Mouse (Mus musculus) stomach, embryonic 14.5 days (tissue): ENCODE results near the gene Man1a2. TPM values are rescaled to one million over a fixed set of nuclear protein-coding genes. Genes with fewer than 3 reads are reported as not detected.

Source experiments
- ATAC-seq: fragments of 200-750 bp; cut with Nextera tagmentation; 2 replicates; pipeline ENCODE4 v1.8.0; 2017; ENCODE audit warnings: low read depth, moderate TSS enrichment; ENCODE audit not compliant: insufficient number of reproducible peaks, insufficient read depth, low FRiP score
- H3K27ac ChIP-seq: fragments of 300-500 bp; sonication (generic); 2 replicates; pipeline ENCODE4 v1.5.1; 2014; ENCODE audit warnings: mild to moderate bottlenecking, low read length, moderate library complexity, mixed read lengths
- H3K27me3 ChIP-seq: fragments of 300-500 bp; sonication (generic); 2 replicates; pipeline ENCODE4 v1.6.1; 2014; ENCODE audit warnings: low read length, control low read depth, mixed read lengths; ENCODE audit not compliant: control insufficient read depth, insufficient read depth
- H3K36me3 ChIP-seq: fragments of 300-500 bp; sonication (generic); 2 replicates; pipeline ENCODE4 v1.6.1; 2014; ENCODE audit warnings: mild to moderate bottlenecking, control low read depth, low read length, moderate library complexity, mixed read lengths; ENCODE audit not compliant: control insufficient read depth, insufficient read depth
- H3K4me1 ChIP-seq: fragments of 300-500 bp; sonication (generic); 2 replicates; pipeline ENCODE4 v1.6.1; 2014; ENCODE audit warnings: low read length, control low read depth, mixed read lengths; ENCODE audit not compliant: control insufficient read depth, insufficient read depth
- H3K4me2 ChIP-seq: fragments of 300-500 bp; sonication (generic); replicated peaks from 2 replicates; pipeline ENCODE4 v1.6.1; 2014; ENCODE audit warnings: low read depth, low read length, control low read depth
- H3K4me3 ChIP-seq: fragments of 300-500 bp; sonication (generic); 2 replicates; pipeline ENCODE4 v1.5.1; 2014; ENCODE audit warnings: low read depth, low read length, control low read depth
- H3K9ac ChIP-seq: fragments of 300-500 bp; sonication (generic); replicated peaks from 2 replicates; pipeline ENCODE4 v1.6.1; 2014; ENCODE audit warnings: low read depth, mild to moderate bottlenecking, control low read depth, low read length, moderate library complexity, mixed read lengths
- H3K9me3 ChIP-seq: fragments of 300-500 bp; sonication (generic); 2 replicates; pipeline ENCODE4 v1.6.1; 2016; ENCODE audit warnings: low read depth, low read length, control low read depth; ENCODE audit not compliant: control insufficient read depth
- WGBS: fragments of 180-500 bp; shearing (Covaris S2); extraction: QIAGEN DNeasy Blood & Tissue Kit; methylation state at CpG from one replicate; pipeline ENCODE4 v1.1.7; 2014; 5-methylcytosine and 5-hydroxymethylcytosine counted together
- polyA plus RNA-seq: library from polyadenylated mRNA; unstranded; fragments of >200 nt; fragmentation: Nextera tagmentation; extraction: Ambion mirVana; gene quantifications from 2 replicates; pipeline ENCODE4 v1.2.1, GENCODE M21; 2014

The Man1a2 gene
- polyA plus RNA-seq, 1 experiment from 2014 or later, result 77.2 TPM

DNA sequence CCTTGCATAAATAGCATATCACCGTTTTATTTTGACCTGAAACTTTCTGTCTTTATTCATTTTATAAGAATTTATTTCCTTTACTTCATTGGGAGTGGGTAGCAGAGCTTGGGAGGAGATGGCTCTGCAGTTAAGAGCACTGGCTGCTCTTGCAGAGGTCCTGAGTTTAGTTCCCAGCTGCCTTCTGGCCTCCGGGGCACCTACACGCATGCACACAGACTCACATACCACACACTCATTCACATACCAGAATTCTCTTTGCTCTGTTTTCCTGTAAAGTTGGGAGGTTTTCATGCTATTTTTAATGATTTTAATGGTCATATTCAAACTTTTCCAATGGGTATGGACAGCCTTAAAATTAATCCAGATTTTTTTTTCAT is 137.4 kb downstream of the Man1a2 start:
- no peaks in the 10 kb centered on the region for H3K9me3 ChIP-seq
- H3K4me1 ChIP-seq, result no peaks in the 10 kb centered on the region
- H3K4me2 ChIP-seq, result no peak overlapping the region
- no peaks in the 10 kb centered on the region for H3K27me3 ChIP-seq
- H3K4me3 ChIP-seq, result no peak overlapping the region
- ATAC-seq, result no peak
- no peaks in the 10 kb centered on the region for H3K36me3 ChIP-seq
- 68% methylated on average over 3 of the region's 3 CpGs for WGBS
- H3K9ac ChIP-seq, result no peak overlapping the region
- H3K27ac ChIP-seq, result no peak overlapping the region

GRCm38 (mm10) chr3:100547162-100547912 is 138.0 kb downstream of the Man1a2 start:
- no peaks in the 10 kb centered on the region for H3K4me1 ChIP-seq
- H3K27ac ChIP-seq, result no peak overlapping the region
- H3K4me3 ChIP-seq, result no peak overlapping the region
- H3K4me2 ChIP-seq, result no peak overlapping the region
- 79% methylated on average over 10 of the region's 10 CpGs for WGBS
- H3K27me3 ChIP-seq, result no peaks in the 10 kb centered on the region
- peak; percentile 71 for ATAC-seq
- no peaks in the 10 kb centered on the region for H3K36me3 ChIP-seq
- no peak overlapping the region for H3K9ac ChIP-seq
- H3K9me3 ChIP-seq, result no peaks in the 10 kb centered on the region

DNA sequence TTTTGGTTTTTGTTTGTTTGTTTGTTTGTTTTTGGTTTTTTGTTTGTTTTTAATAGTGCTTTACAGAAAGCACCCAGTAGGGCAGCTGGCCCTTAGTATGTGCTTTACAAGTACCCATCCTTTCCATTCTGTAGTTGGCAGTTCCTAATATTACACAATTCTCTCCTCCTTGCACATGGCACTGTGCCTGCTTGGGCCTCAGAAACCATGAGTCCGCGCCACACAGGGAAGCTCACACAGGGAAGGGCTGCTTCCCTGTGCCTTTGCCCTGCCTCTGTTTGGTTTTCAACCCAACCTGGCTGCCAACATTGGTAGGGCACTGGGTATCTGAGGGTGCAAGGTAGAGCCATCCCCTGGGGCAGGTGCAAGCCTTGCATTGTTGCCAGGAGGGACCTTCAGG is 148.6 kb downstream of the Man1a2 start:
- 98% methylated on average over 2 of the region's 2 CpGs for WGBS
- ATAC-seq, result no peak

DNA sequence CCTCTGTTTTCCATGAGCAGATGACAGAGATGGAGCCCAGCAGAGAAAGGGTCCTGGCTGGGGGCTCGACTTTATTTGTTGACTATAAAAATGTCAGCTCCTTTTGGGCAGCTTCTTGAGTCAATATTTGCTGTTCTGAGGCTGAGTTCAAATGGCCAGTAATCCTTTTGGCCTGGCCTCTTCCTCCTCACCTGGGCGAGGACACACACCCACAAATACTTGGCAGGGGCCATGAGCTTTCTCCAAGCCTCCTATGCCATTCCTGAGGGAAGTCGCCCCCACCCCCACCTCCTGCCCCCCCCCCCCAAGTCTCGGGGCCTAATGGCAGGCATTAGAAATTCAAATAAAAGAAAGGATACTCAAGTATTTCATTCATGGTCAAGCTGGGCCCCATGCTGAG is 149.4 kb downstream of the Man1a2 start:
- H3K9me3 ChIP-seq, result no peaks in the 10 kb centered on the region
- H3K36me3 ChIP-seq, result no peaks in the 10 kb centered on the region
- no peak for ATAC-seq
- H3K27ac ChIP-seq, result no peak overlapping the region
- H3K4me3 ChIP-seq, result no peak overlapping the region
- H3K4me1 ChIP-seq, result peaks cover 4% of the 10 kb centered on the region; the same call in 1 of the 2 replicates
- H3K9ac ChIP-seq, result no peak overlapping the region
- no peaks in the 10 kb centered on the region for H3K27me3 ChIP-seq
- H3K4me2 ChIP-seq, result no peak overlapping the region
- 57% methylated on average over 4 of the region's 4 CpGs for WGBS

More for the DNA sequence above, 148.6 kb downstream of the Man1a2 start:
- Histone ChIP-seq H3K4me2 (no peak overlapping the region), H3K9ac (no peak overlapping the region), H3K27ac (no peak overlapping the region), H3K36me3 (no peaks in the 10 kb centered on the region), H3K9me3 (no peaks in the 10 kb centered on the region), H3K4me1 (peaks cover 4% of the 10 kb centered on the region; the same call in 1 of the 2 replicates), H3K4me3 (no peak overlapping the region), H3K27me3 (no peaks in the 10 kb centered on the region)

GRCm38 (mm10) chr3:100535298-100535697 is 150.0 kb downstream of the Man1a2 start:
- ATAC-seq, result 0 out of 2 replicates have a peak, but pooled peaks have one; percentile 36

DNA sequence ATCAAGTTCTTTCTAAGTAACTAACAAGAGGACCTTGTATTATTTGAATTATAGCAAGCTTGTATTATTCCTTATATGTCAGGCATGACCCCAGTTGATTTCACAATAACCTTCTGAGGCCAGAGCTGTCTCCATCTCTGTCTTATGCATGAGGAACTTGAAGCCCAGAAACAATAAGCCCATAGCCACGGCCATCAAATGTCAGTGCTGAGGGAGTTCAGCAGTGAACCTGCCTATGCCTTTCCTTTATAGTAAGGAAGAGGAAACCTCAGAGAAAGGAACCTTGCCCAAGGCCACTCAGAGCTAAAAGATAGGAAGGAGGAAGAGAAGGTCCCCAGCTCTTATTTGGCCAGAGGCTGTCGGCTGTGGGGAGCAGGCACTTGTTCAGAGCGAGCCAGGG is 150.9 kb downstream of the Man1a2 start:
- 88% methylated on average over 3 of the region's 3 CpGs for WGBS
- Histone ChIP-seq H3K27me3 (no peaks in the 10 kb centered on the region), H3K4me2 (no peak overlapping the region), H3K9ac (no peak overlapping the region), H3K9me3 (no peaks in the 10 kb centered on the region), H3K4me3 (no peak overlapping the region), H3K27ac (no peak overlapping the region), H3K4me1 (peaks cover 4% of the 10 kb centered on the region; the same call in 1 of the 2 replicates), H3K36me3 (no peaks in the 10 kb centered on the region)
- no peak for ATAC-seq

More at GRCm38 (mm10) chr3:100535298-100535697, 150.0 kb downstream of the Man1a2 start:
- no peaks in the 10 kb centered on the region for H3K9me3 ChIP-seq
- 43% methylated on average over 3 of the region's 3 CpGs for WGBS
- H3K4me2 ChIP-seq, result no peak overlapping the region
- peaks cover 4% of the 10 kb centered on the region; the same call in 1 of the 2 replicates for H3K4me1 ChIP-seq
- H3K27me3 ChIP-seq, result no peaks in the 10 kb centered on the region
- no peaks in the 10 kb centered on the region for H3K36me3 ChIP-seq
- H3K9ac ChIP-seq, result no peak overlapping the region
- H3K27ac ChIP-seq, result no peak overlapping the region
- H3K4me3 ChIP-seq, result no peak overlapping the region

- H3K36me3 ChIP-seq, result no peaks in the 10 kb centered on the region
- H3K27ac ChIP-seq, result no peak overlapping the region
- no peak overlapping the region for H3K4me3 ChIP-seq
- no peak overlapping the region for H3K4me2 ChIP-seq
- H3K9ac ChIP-seq, result no peak overlapping the region
- H3K4me1 ChIP-seq, result peaks cover 4% of the 10 kb centered on the region; the same call in 1 of the 2 replicates
- ATAC-seq, result peak; percentile 44; the same call in 1 of the 2 replicates
- no peaks in the 10 kb centered on the region for H3K27me3 ChIP-seq
- H3K9me3 ChIP-seq, result no peaks in the 10 kb centered on the region
Observed at GRCm38 (mm10) chr3:100533429-100533828, 151.9 kb downstream of the Man1a2 start.

GRCm38 (mm10) chr3:100530919-100531318 is 154.4 kb downstream of the Man1a2 start:
- WGBS, result 89% methylated on average over 5 of the region's 5 CpGs
- ATAC-seq, result no peak
- no peaks in the 10 kb centered on the region for H3K9me3 ChIP-seq
- no peak overlapping the region for H3K9ac ChIP-seq
- no peaks in the 10 kb centered on the region for H3K27me3 ChIP-seq
- H3K4me1 ChIP-seq, result peaks cover 4% of the 10 kb centered on the region; the same call in 1 of the 2 replicates
- H3K4me2 ChIP-seq, result no peak overlapping the region
- H3K4me3 ChIP-seq, result no peak overlapping the region
- H3K36me3 ChIP-seq, result no peaks in the 10 kb centered on the region
- no peak overlapping the region for H3K27ac ChIP-seq
